Mouse (Mus musculus) pancreas, adult 10 weeks (tissue): ENCODE measurements around the gene Crmp1. TPM values are rescaled to one million over a fixed set of nuclear protein-coding genes. Genes with fewer than 3 reads are reported as not detected.

ENCODE experiments used
- polyA plus RNA-seq: library from polyadenylated mRNA; stranded (reverse); fragments of 350-450 nt; fragmentation: Illumina TruSeq; extraction: RNeasy Lipid Tissue Mini Kit (QIAGEN cat#74804); gene quantifications from one replicate; pipeline ENCODE4 v1.2.3, GENCODE M21; 2015; ENCODE audit warnings: low read depth, low replicate concordance; ENCODE audit not compliant: insufficient read depth

Crmp1 gene
- 0.89 TPM for polyA plus RNA-seq

GRCm38 (mm10) chr5:37241651-37242151 lies at the start of gene Crmp1:
Crmp1 (plus strand) TSS chr5:37241940.

DNA sequence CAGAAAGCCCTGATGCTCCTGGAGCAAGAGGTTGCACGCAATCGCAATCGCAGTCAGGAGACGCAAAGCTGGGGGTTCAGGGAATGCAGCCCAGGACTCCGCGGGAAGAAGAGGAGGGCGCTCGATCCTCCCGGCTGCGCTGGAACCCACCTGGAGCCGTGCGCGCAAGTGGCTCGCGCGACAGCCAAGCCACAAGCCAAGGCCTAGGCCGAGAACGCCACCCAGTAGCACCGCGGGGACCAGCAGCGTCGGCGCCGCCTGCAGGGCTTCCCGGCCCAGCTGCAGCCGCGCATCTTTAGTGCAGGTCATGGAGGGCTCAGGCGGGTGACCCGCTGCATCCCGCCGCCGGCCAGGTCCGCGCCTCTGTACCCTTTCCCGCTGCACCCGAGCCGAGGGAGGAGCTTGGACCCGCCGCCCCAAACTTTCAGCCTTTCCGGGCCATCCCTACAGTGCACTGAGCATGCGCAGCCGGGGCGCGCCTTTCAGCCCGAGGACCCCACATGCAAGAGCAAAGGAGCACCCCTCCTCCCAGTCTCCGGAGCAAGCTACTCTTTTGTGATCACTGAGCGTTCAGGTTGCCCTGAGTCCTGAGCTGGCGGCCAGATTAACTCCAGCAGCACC lies 94.9 kb downstream of the Crmp1 start, which contains the start of gene Evc:
Gene Evc (minus strand): TSS at position 410 of the 621 bp plus-strand sequence.

DNA sequence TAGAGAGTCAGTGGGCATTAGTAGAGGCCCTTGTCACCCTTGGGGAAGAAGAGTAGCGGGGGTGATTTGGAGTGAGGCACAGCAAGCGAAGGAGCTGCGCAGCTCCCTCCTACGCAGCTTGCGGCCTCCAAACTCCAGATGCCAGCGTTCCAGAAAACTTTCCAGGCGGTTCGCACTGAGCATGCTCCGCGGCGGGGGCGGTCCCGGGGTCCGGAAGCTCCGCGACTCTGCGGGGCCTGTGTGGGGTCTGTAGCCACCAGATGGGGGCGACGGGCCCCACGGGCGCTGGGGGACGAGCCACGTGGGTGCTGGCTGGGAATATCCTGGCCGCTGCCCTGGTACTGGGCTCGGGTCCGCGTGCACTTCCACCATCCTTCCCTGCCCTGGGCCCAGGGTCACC lies 96.5 kb downstream of the Crmp1 start, which contains the start of gene Evc2:
Gene Evc2 (plus strand): TSS at position 212 of the 400 bp plus-strand sequence.

Other genes with a start within 250 kb of the Crmp1 start
- gene Gm1043, start 156.6 kb upstream of the Crmp1 start, polyA plus RNA-seq, result 0.13 TPM
- 3.6 TPM for gene Evc, start 95.0 kb downstream of the Crmp1 start, polyA plus RNA-seq
- 2.8 TPM for gene Evc2, start 96.6 kb downstream of the Crmp1 start, polyA plus RNA-seq